Mouse (Mus musculus) hindbrain, embryonic 12.5 days (tissue): Measurements from ENCODE around the gene Bicdl1. TPM values are rescaled to one million over a fixed set of nuclear protein-coding genes. Genes with fewer than 3 reads are reported as not detected.

Source experiments
- ATAC-seq: fragments of 200-750 bp; cut with Nextera tagmentation; 2 replicates; pipeline ENCODE4 v1.8.0; 2017; ENCODE audit warnings: moderate TSS enrichment; ENCODE audit not compliant: low FRiP score
- H3K27ac ChIP-seq: fragments of 300-500 bp; sonication (generic); 2 replicates; pipeline ENCODE4 v1.5.1; 2016; ENCODE audit warnings: mild to moderate bottlenecking
- H3K27me3 ChIP-seq: fragments of 300-500 bp; sonication (generic); 2 replicates; pipeline ENCODE4 v1.6.1; 2016; ENCODE audit warnings: mild to moderate bottlenecking
- H3K36me3 ChIP-seq: fragments of 300-500 bp; sonication (generic); 2 replicates; pipeline ENCODE4 v1.6.1; 2016; ENCODE audit warnings: mild to moderate bottlenecking
- H3K4me1 ChIP-seq: fragments of 300-500 bp; sonication (generic); 2 replicates; pipeline ENCODE4 v1.6.1; 2016
- H3K4me2 ChIP-seq: fragments of 300-500 bp; sonication (generic); replicated peaks from 2 replicates; pipeline ENCODE4 v1.6.1; 2016; ENCODE audit warnings: mild to moderate bottlenecking
- H3K4me3 ChIP-seq: fragments of 300-500 bp; sonication (generic); 2 replicates; pipeline ENCODE4 v1.5.1; 2016; ENCODE audit warnings: mild to moderate bottlenecking
- H3K9ac ChIP-seq: fragments of 300-500 bp; sonication (generic); 2 replicates; pipeline ENCODE4 v1.6.1; 2016; ENCODE audit warnings: mild to moderate bottlenecking, moderate library complexity
- H3K9me3 ChIP-seq: fragments of 300-500 bp; sonication (generic); replicated peaks from 2 replicates; pipeline ENCODE4 v1.6.1; 2016; ENCODE audit warnings: mild to moderate bottlenecking
- WGBS: fragments of 180-500 bp; shearing (Covaris S2); methylation state at CpG from one replicate; pipeline ENCODE4 v1.1.7; 2016; 5-methylcytosine and 5-hydroxymethylcytosine counted together
- polyA plus RNA-seq: library from polyadenylated mRNA; unstranded; fragments of >200 nt; fragmentation: Nextera tagmentation; extraction: Ambion mirVana; gene quantifications from 2 replicates; pipeline ENCODE4 v1.2.1, GENCODE M21; 2016

Bicdl1 gene
- 20.5 and 20.8 TPM in 2 replicates for polyA plus RNA-seq

DNA sequence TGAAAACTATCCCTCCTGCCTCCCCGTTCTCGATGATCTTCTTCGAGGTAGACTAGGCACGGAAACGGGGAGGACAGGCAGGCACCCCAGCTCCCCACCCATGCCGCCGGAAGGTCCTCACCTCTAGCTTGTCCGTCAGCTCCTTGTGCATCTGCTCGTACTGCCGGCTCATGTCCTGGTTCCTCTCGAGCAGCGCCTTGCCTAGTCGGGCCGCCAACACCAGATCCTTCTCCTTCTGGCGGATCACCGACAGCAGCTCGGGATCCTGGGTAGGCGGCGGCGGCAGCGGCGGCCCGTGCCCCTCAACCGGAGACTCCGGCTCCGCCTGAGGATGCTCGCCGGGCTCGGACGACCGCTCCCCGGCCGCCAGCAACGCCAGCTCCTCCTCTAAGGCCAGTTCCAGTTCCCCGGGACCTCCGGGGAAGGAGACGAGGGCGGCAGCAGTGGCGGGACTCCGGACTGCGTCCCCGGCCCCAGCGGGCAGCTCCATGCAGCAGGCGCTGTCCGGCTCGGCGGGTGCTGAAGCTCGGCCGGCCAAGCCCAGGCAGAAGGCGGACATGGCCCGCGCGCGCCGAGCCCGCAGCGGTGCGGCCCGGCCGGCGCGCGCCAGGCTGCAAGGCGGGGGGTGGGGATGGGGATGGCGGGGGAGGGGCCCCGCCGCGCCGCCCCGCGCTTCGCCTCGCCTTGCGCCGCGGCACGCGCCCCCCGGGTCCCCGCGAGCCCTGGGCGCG is at the start of gene Bicdl1:
Bicdl1 (minus strand) TSS at position 621 of the 731 bp plus-strand sequence.
- Histone ChIP-seq H3K4me3 (peak within 1 kb of the TSS; percentile 77), H3K9me3 (no peaks in the 10 kb centered on the region), H3K9ac (peak within 1 kb of the TSS; percentile 74), H3K4me1 (peaks cover 15% of the 10 kb centered on the region; the same call in 1 of the 2 replicates), H3K36me3 (no peaks in the 10 kb centered on the region), H3K27me3 (peaks cover 20% of the 10 kb centered on the region), H3K27ac (peak within 1 kb of the TSS; percentile 97), H3K4me2 (peak within 1 kb of the TSS; percentile 91)
- peak; percentile 30; the same call in 1 of the 2 replicates for ATAC-seq
- WGBS: under 1% methylated on average over 73 of the region's 83 CpGs

DNA sequence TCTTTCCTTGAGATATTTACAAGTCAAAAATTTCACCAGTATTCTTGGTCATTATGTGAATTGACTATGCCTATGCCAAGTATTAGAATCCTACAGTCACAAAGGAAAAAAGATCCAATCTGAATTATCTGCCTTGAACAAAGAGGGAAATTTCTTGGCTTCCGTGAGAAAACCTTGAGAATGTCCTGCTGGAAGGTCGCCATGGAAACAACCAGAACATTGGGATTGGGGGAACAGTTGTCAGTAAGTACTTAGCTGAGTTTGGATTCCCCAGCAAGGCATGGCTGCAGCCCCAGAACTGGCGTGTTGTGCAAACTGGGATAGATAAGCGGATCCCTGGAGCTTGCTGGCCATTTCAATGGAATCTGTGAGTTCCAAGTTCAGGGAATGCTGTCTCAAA is 45.5 kb upstream of the Bicdl1 start:
- H3K27ac ChIP-seq: no peak overlapping the region
- H3K9me3 ChIP-seq: no peaks in the 10 kb centered on the region
- H3K4me2 ChIP-seq: no peak overlapping the region
- no peak for ATAC-seq
- no peak overlapping the region for H3K9ac ChIP-seq
- H3K4me1 ChIP-seq: no peaks in the 10 kb centered on the region
- H3K36me3 ChIP-seq: no peaks in the 10 kb centered on the region
- H3K27me3 ChIP-seq: no peaks in the 10 kb centered on the region
- WGBS: 66% methylated on average over 4 of the region's 4 CpGs
- no peak overlapping the region for H3K4me3 ChIP-seq

DNA sequence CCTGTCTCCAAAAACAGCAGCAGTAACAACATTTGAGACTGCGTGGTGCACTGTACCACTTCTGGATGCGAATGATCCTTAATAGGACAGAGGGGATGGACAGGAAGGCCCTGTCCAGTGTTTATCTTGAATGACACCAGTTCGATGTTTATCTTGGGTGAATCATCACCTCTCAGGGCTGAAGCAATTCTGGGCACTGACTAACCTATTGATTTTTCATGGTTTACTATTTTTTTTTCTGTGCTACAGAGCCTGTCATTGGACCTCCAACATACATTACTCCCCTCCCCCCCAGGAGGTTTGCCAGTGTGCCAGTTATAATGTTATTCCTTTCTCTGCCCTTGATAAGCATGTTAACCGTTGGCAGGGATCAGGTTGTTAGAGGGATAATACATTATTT is 43.9 kb upstream of the Bicdl1 start:
- ATAC-seq: no peak
- H3K27me3 ChIP-seq: no peaks in the 10 kb centered on the region
- no peak overlapping the region for H3K4me3 ChIP-seq
- peak overlapping the region; percentile 40; the same call in 1 of the 2 replicates for H3K27ac ChIP-seq
- no peak overlapping the region for H3K4me2 ChIP-seq
- H3K4me1 ChIP-seq: no peaks in the 10 kb centered on the region
- no peak overlapping the region for H3K9ac ChIP-seq
- no peaks in the 10 kb centered on the region for H3K36me3 ChIP-seq
- H3K9me3 ChIP-seq: no peaks in the 10 kb centered on the region
- WGBS: 76% methylated on average over 4 of the region's 4 CpGs

- no peaks in the 10 kb centered on the region for H3K4me1 ChIP-seq
- no peak overlapping the region for H3K4me3 ChIP-seq
- H3K4me2 ChIP-seq: no peak overlapping the region
- 92% methylated on average over 4 of the region's 4 CpGs for WGBS
- no peaks in the 10 kb centered on the region for H3K36me3 ChIP-seq
- H3K9me3 ChIP-seq: no peaks in the 10 kb centered on the region
- no peak overlapping the region for H3K9ac ChIP-seq
- no peak overlapping the region for H3K27ac ChIP-seq
- no peaks in the 10 kb centered on the region for H3K27me3 ChIP-seq
- ATAC-seq: no peak
These were observed 38.6 kb upstream of the Bicdl1 start for GRCm38 (mm10) chr5:115770048-115770447.

GRCm38 (mm10) chr5:115769116-115769515 is 37.7 kb upstream of the Bicdl1 start:
- 81% methylated on average over 4 of the region's 4 CpGs for WGBS
- H3K9ac ChIP-seq: no peak overlapping the region
- H3K4me2 ChIP-seq: no peak overlapping the region
- no peaks in the 10 kb centered on the region for H3K27me3 ChIP-seq
- H3K4me1 ChIP-seq: no peaks in the 10 kb centered on the region
- H3K36me3 ChIP-seq: no peaks in the 10 kb centered on the region
- H3K27ac ChIP-seq: no peak overlapping the region
- no peak overlapping the region for H3K4me3 ChIP-seq
- no peaks in the 10 kb centered on the region for H3K9me3 ChIP-seq
- ATAC-seq: no peak

DNA sequence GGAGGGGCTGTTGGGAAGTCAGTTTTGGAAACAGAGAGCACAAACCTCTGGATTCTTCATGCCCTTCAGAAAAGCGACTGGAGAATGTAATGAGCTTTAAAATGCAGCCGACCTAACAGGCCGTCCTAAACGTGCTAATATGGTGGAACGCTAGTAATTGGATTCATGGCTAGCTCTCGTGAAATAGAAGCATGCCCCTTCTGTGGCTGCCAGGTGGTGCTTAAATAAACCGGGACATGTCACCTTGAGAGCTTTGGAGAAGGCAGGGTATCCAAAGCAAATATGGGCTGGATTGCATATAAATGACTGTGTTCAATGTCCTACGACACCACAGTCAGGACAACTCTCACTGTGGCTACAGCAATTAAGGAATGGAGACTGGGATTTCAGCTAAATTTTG is 35.4 kb upstream of the Bicdl1 start:
- H3K9ac ChIP-seq: no peak overlapping the region
- H3K4me2 ChIP-seq: no peak overlapping the region
- no peaks in the 10 kb centered on the region for H3K9me3 ChIP-seq
- H3K27ac ChIP-seq: no peak overlapping the region
- no peak for ATAC-seq
- H3K27me3 ChIP-seq: no peaks in the 10 kb centered on the region
- H3K36me3 ChIP-seq: no peaks in the 10 kb centered on the region
- WGBS: 79% methylated on average over 8 of the region's 8 CpGs
- no peaks in the 10 kb centered on the region for H3K4me1 ChIP-seq
- no peak overlapping the region for H3K4me3 ChIP-seq

- H3K27me3 ChIP-seq: no peaks in the 10 kb centered on the region
- no peak overlapping the region for H3K9ac ChIP-seq
- no peak for ATAC-seq
- H3K9me3 ChIP-seq: no peaks in the 10 kb centered on the region
- WGBS: 94% methylated on average over 2 of the region's 2 CpGs
- H3K4me3 ChIP-seq: no peak overlapping the region
- no peaks in the 10 kb centered on the region for H3K4me1 ChIP-seq
- H3K4me2 ChIP-seq: no peak overlapping the region
- H3K36me3 ChIP-seq: no peaks in the 10 kb centered on the region
- no peak overlapping the region for H3K27ac ChIP-seq
These were observed 32.6 kb upstream of the Bicdl1 start for GRCm38 (mm10) chr5:115763981-115764380.

- no peak overlapping the region for H3K9ac ChIP-seq
- 75% methylated on average over 11 of the region's 11 CpGs for WGBS
- ATAC-seq: no peak
These were observed 29.5 kb upstream of the Bicdl1 start for GRCm38 (mm10) chr5:115760903-115761302.

DNA sequence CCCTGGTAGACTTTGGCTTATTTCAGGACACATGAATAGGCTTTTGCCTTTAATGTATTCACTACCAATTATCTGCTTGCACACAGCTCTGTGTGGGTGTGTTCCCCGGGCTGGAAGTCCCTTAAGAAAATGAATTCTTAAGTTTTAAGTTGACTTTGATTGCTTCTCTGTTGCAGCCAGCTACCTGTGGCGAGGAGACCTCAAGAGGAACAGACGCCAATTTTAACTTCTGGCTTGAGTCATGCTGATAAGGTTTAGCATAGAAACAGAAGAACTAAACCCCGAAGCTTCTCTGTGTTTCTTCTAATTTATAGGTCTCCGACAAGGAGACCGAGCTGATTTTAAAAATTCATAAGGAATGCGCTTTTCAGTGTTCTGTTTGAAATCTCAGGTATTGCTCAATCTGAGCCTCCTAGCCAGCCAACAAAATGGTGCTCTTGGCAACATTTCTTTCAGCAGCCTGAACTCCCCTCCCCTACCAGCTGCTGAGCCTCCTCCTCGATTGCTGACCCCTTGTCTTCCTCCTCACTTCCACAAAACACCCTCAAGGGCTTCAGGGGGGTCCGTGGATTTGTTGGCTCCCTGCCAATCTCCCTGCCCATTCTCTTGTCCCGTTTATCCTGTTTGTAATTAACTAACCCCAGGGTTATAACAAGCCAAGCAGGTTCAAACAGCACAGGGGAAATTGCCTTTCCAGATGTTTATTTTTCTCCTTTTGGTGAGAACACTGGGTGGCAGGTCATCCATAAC is 27.2 kb upstream of the Bicdl1 start:
- WGBS: 57% methylated on average over 10 of the region's 10 CpGs
- Histone ChIP-seq H3K36me3 (no peaks in the 10 kb centered on the region), H3K27me3 (no peaks in the 10 kb centered on the region), H3K4me3 (no peak overlapping the region), H3K27ac (no peak overlapping the region), H3K4me2 (no peak overlapping the region), H3K4me1 (no peaks in the 10 kb centered on the region), H3K9me3 (no peaks in the 10 kb centered on the region), H3K9ac (no peak overlapping the region)
- no peak for ATAC-seq

More at GRCm38 (mm10) chr5:115760903-115761302, 29.5 kb upstream of the Bicdl1 start:
- Histone ChIP-seq H3K4me1 (no peaks in the 10 kb centered on the region), H3K9me3 (no peaks in the 10 kb centered on the region), H3K4me3 (no peak overlapping the region), H3K27me3 (no peaks in the 10 kb centered on the region), H3K36me3 (no peaks in the 10 kb centered on the region), H3K27ac (no peak overlapping the region), H3K4me2 (no peak overlapping the region)

GRCm38 (mm10) chr5:115757516-115757915 is 26.1 kb upstream of the Bicdl1 start:
- Histone ChIP-seq H3K9ac (no peak overlapping the region), H3K4me1 (no peaks in the 10 kb centered on the region), H3K4me2 (no peak overlapping the region), H3K36me3 (no peaks in the 10 kb centered on the region), H3K27ac (no peak overlapping the region), H3K27me3 (no peaks in the 10 kb centered on the region), H3K4me3 (no peak overlapping the region), H3K9me3 (no peaks in the 10 kb centered on the region)
- WGBS: 84% methylated on average over 8 of the region's 8 CpGs
- no peak for ATAC-seq

DNA sequence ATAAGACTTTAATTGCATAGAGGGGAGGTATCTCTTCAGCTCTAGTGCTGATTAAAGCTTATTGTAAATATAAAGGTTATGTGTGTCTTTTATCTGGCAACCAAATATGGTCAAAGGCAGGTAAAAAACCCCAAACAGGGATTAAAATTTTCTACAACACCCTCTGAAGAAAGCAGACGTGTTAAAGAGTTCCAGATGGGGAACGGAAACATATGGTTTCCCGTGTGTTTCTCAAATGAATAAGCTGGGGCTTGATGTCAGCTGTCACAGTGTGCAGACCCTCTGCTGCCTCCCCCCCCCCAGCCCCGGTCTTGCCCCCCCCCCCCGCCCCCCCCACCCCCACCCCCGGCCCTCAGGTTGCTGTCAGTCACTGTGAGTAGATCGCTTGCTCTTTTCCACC is 24.1 kb upstream of the Bicdl1 start:
- Histone ChIP-seq H3K4me1 (no peaks in the 10 kb centered on the region), H3K27ac (no peak overlapping the region), H3K27me3 (no peaks in the 10 kb centered on the region), H3K9ac (no peak overlapping the region), H3K9me3 (no peaks in the 10 kb centered on the region), H3K36me3 (no peaks in the 10 kb centered on the region), H3K4me2 (no peak overlapping the region), H3K4me3 (no peak overlapping the region)
- 68% methylated on average over 6 of the region's 7 CpGs for WGBS
- no peak for ATAC-seq

- WGBS: 77% methylated on average over 9 of the region's 9 CpGs
- no peak for ATAC-seq
- no peaks in the 10 kb centered on the region for H3K9me3 ChIP-seq
These were observed 23.4 kb upstream of the Bicdl1 start for GRCm38 (mm10) chr5:115754831-115755230.

More at GRCm38 (mm10) chr5:115754831-115755230, 23.4 kb upstream of the Bicdl1 start:
- Histone ChIP-seq H3K36me3 (no peaks in the 10 kb centered on the region), H3K9ac (no peak overlapping the region), H3K4me3 (no peak overlapping the region), H3K27ac (no peak overlapping the region), H3K4me2 (no peak overlapping the region), H3K4me1 (no peaks in the 10 kb centered on the region), H3K27me3 (no peaks in the 10 kb centered on the region)
